Mouse (Mus musculus) myocyte (in vitro differentiated cells): ENCODE results near the gene Lmna.

Source experiments
- CEBPB ChIP-seq: IDR thresholded peaks from 2 replicates; pipeline ENCODE4 v1.6.1; 2011; ENCODE audit warnings: mild to moderate bottlenecking, moderate library complexity; ENCODE audit not compliant: poor library complexity, insufficient read depth, severe bottlenecking
- E2F4 ChIP-seq: IDR thresholded peaks from one replicate; pipeline ENCODE4 v1.6.1; 2011; ENCODE audit warnings: mild to moderate bottlenecking, control low read depth, moderate library complexity; ENCODE audit not compliant: insufficient read depth
- MAX ChIP-seq: IDR thresholded peaks from one replicate; pipeline ENCODE4 v1.6.1; 2011; ENCODE audit warnings: low read depth, mild to moderate bottlenecking, control low read depth
- POLR2A ChIP-seq: IDR thresholded peaks from one replicate; pipeline ENCODE4 v1.6.1; 2011; ENCODE audit warnings: low read depth, mild to moderate bottlenecking, control low read depth, moderate library complexity; ENCODE audit not compliant: insufficient read length
- USF1 ChIP-seq: IDR thresholded peaks from one replicate; pipeline ENCODE4 v1.6.1; 2011; ENCODE audit warnings: low read depth, mild to moderate bottlenecking, control low read depth, moderate library complexity

DNA sequence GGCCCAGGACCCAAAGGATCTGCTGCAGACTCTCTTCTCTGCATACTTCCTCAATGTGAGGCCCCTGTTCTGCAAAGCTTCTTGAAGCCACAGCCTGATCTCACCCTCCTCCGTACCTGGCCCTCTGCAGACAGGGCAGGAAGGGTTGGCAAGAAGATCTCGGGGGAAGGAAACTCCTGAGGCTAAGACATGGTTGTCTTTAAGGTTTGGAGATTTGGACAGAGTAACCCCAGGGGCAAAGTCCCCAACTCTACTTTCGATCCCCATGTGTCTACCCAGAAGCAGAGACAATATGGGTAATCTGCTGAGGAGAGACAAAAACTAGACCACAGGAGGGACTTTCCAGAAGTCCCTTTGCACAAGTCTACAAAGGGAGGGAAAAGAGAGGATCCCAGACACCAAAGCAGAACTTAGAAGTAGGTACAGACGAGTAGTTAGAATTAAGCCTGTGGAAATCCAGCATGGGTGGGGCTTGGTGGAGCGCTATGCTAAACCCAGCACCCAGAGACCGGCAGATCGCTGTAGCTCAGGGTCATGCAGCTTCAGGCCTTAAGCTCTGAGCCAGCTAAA is 3.9 kb upstream of the Lmna start:
- TF ChIP-seq CEBPB (no peak), POLR2A (no peak), E2F4 (no peak), MAX (no peak), USF1 (no peak)
